ENCODE assay signal across 7 mouse cellular contexts in the genomic region with DNA sequence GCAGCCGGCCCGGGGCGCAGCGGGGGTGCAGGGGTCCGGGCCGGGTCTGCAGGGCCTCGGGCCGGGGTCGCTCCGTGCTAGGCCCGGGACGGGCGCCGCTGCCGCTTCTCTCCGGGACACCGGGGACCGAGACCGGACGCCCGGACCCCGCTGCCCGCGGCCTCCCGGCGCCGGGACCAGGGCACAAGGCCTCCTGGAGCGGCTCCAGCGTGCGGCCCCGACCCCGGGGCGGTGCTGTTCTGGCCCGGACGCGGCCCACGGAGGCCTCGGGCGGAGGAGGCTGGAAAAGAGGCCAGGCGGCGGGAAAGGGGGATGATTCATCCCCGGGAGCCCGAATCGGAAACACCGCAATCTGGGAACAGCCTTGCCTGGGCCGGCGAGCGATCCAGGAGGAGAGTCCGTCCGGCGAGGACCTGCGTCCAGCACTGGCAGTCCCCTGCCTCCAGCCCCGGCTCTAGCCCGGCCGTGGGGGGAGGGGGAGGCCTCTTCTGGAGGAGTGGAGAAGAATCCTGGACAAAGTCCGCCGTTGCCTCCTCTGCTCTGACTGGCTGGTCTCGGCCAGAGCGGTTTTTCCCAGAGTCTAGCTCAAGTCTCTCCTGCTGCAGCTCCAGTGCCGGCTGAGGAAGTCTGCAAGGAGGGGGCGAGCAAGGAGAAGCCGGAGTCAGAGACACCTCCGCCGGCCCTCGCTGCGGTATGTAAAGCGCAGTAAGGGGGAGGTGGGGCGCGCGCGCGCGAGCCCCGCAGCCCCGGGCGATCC. TPM values are rescaled to one million over a fixed set of nuclear protein-coding genes. Genes with fewer than 3 reads are reported as not detected.
DNase-seq lines count a peak whose midpoint lies in the region; ATAC-seq and TF ChIP-seq lines count a peak whose summit lies in the region.

No protein-coding gene starts in this region.

- peaks cover 11% of the 10 kb centered on the region for H3K27me3 ChIP-seq in ES-Bruce4 (ENCODE audit: control insufficient read depth, insufficient read depth, low read length, poor library complexity, severe bottlenecking)
- H3K27me3 ChIP-seq in forebrain, embryonic 14.5 days (replicated peaks; ENCODE audit: control insufficient read depth, insufficient read depth, low read length) = peaks cover 81% of the 10 kb centered on the region
- peaks cover 98% of the 10 kb centered on the region for H3K27me3 ChIP-seq in hindbrain, embryonic 12.5 days
- peaks cover 13% of the 10 kb centered on the region for H3K27me3 ChIP-seq in limb, embryonic 14.5 days (ENCODE audit: control insufficient read depth, insufficient read depth, low read length)
- peaks cover 6% of the 10 kb centered on the region for H3K27me3 ChIP-seq in myocyte (ENCODE audit: control insufficient read depth, insufficient read depth, insufficient read length)

- H3K9me3 ChIP-seq in ES-Bruce4 (replicated peaks; ENCODE audit: control insufficient read depth, insufficient read depth, low read length, poor library complexity, severe bottlenecking) = no peaks in the 10 kb centered on the region
- no peaks in the 10 kb centered on the region for H3K9me3 ChIP-seq in forebrain, embryonic 14.5 days (replicated peaks; ENCODE audit: control insufficient read depth, low read length)
- no peaks in the 10 kb centered on the region for H3K9me3 ChIP-seq in hindbrain, embryonic 12.5 days (replicated peaks)
- H3K9me3 ChIP-seq in limb, embryonic 14.5 days (ENCODE audit: control insufficient read depth, low read length) = no peaks in the 10 kb centered on the region

- no peak for TF ChIP-seq EP300 in ES-Bruce4 (IDR thresholded peaks at IDR 0.05; ENCODE audit: insufficient read depth, low read depth, low read length)

- H3K4me3 ChIP-seq in ES-Bruce4 (ENCODE audit: low read depth, low read length) = peak overlapping the region; percentile 45
- peak overlapping the region; percentile 42 for H3K4me3 ChIP-seq in forebrain, embryonic 14.5 days (ENCODE audit: low read depth, low read length)
- peak overlapping the region; percentile 48 for H3K4me3 ChIP-seq in hindbrain, embryonic 12.5 days
- H3K4me3 ChIP-seq in limb, embryonic 14.5 days (replicated peaks; ENCODE audit: low read length) = peak overlapping the region; percentile 74
- peak overlapping the region; percentile 3 for H3K4me3 ChIP-seq in myocyte

- no peaks in the 10 kb centered on the region for H3K4me1 ChIP-seq in ES-Bruce4 (ENCODE audit: control insufficient read depth, insufficient read depth, low read length)
- H3K4me1 ChIP-seq in forebrain, embryonic 14.5 days (ENCODE audit: control insufficient read depth, insufficient read depth, low read length) = peaks cover 17% of the 10 kb centered on the region
- H3K4me1 ChIP-seq in hindbrain, embryonic 12.5 days = peaks cover 53% of the 10 kb centered on the region
- H3K4me1 ChIP-seq in limb, embryonic 14.5 days (ENCODE audit: control insufficient read depth, insufficient read depth, low read length) = peaks cover 67% of the 10 kb centered on the region

- ATAC-seq in forebrain, embryonic 14.5 days = no peak
- peak; percentile 18; the same call in 1 of the 2 replicates for ATAC-seq in hindbrain, embryonic 12.5 days (ENCODE audit: low FRiP score)
- ATAC-seq in limb, embryonic 14.5 days (ENCODE audit: low FRiP score, low read depth) = peak; percentile 13
- no peak for ATAC-seq in inflammation-experienced regulatory T-cells, adult 6 months

- WGBS in forebrain, embryonic 14.5 days = under 1% methylated on average over 48 of the region's 76 CpGs
- 1% methylated on average over 65 of the region's 76 CpGs for WGBS in hindbrain, embryonic 12.5 days
- WGBS in limb, embryonic 14.5 days = 1% methylated on average over 32 of the region's 76 CpGs

- DNase-seq in R1 (ENCODE audit: low read depth, low spot score) = peak; percentile 81
- no peak for DNase-seq in forebrain, embryonic 14.5 days (ENCODE audit: low spot score)
- DNase-seq in limb, embryonic 14.5 days (ENCODE audit: low spot score) = peak; percentile 59

- H3ac ChIP-seq in myocyte (ENCODE audit: control insufficient read depth, insufficient read length) = peak overlapping the region; percentile 39

- no peaks in the 10 kb centered on the region for H3K79me2 ChIP-seq in myocyte (ENCODE audit: control insufficient read depth, insufficient read depth)

- no peak overlapping the region for H3K27ac ChIP-seq in ES-Bruce4 (ENCODE audit: insufficient read depth, low read length)
- H3K27ac ChIP-seq in forebrain, embryonic 14.5 days (ENCODE audit: low read depth, low read length) = no peak overlapping the region
- no peak overlapping the region for H3K27ac ChIP-seq in hindbrain, embryonic 12.5 days
- peak overlapping the region; percentile 86 for H3K27ac ChIP-seq in limb, embryonic 14.5 days (replicated peaks; ENCODE audit: low read depth, low read length)

- peak overlapping the region; percentile 67 for H3K4me2 ChIP-seq in forebrain, embryonic 14.5 days (ENCODE audit: low read length)
- peak overlapping the region; percentile 82 for H3K4me2 ChIP-seq in hindbrain, embryonic 12.5 days (replicated peaks)
- H3K4me2 ChIP-seq in limb, embryonic 14.5 days (replicated peaks; ENCODE audit: low read depth, low read length, severe bottlenecking) = peak overlapping the region; percentile 71
- peak overlapping the region; percentile 72 for H3K4me2 ChIP-seq in myocyte (ENCODE audit: low read depth)

- TF ChIP-seq POLR2A in ES-Bruce4 (IDR thresholded peaks at IDR 0.05; ENCODE audit: insufficient read depth, low read length) (no peak), myocyte (IDR thresholded peaks at IDR 0.05; ENCODE audit: insufficient read length, low read depth) (no peak)
- 0 out of 2 replicates have a peak, but pooled peaks have one; percentile 14 for TF ChIP-seq POLR2A in limb, embryonic 14.5 days (IDR thresholded peaks at IDR 0.05; ENCODE audit: borderline replicate concordance, extremely low read depth, insufficient read depth, insufficient read length)

- TF ChIP-seq CTCF in ES-Bruce4 (IDR thresholded peaks at IDR 0.05; ENCODE audit: low read depth, low read length) = no peak

- peak overlapping the region; percentile 66 for H3K9ac ChIP-seq in ES-Bruce4 (ENCODE audit: low read depth, poor library complexity, severe bottlenecking)
- peak overlapping the region; percentile 46 for H3K9ac ChIP-seq in forebrain, embryonic 14.5 days (ENCODE audit: low read length)
- peak overlapping the region; percentile 62 for H3K9ac ChIP-seq in hindbrain, embryonic 12.5 days
- peak overlapping the region; percentile 73 for H3K9ac ChIP-seq in limb, embryonic 14.5 days (ENCODE audit: low read depth, low read length, severe bottlenecking)

- no peaks in the 10 kb centered on the region for H3K36me3 ChIP-seq in ES-Bruce4 (ENCODE audit: control insufficient read depth, insufficient read depth, low read length, poor library complexity, severe bottlenecking)
- peaks cover 12% of the 10 kb centered on the region for H3K36me3 ChIP-seq in forebrain, embryonic 14.5 days (ENCODE audit: control insufficient read depth, insufficient read depth, low read length)
- peaks cover 20% of the 10 kb centered on the region for H3K36me3 ChIP-seq in hindbrain, embryonic 12.5 days
- peaks cover 34% of the 10 kb centered on the region for H3K36me3 ChIP-seq in limb, embryonic 14.5 days (ENCODE audit: control insufficient read depth, insufficient read depth, low read length)
- no peaks in the 10 kb centered on the region for H3K36me3 ChIP-seq in myocyte (ENCODE audit: control insufficient read depth, insufficient read depth)

TF ChIP-seq in myocyte, 11 proteins besides CTCF, POLR2A, EP300 and RAD21:
- TF ChIP-seq MAX (IDR thresholded peaks at IDR 0.05; ENCODE audit: low read depth) (no peak), SRF (IDR thresholded peaks at IDR 0.05; ENCODE audit: control insufficient read depth, insufficient read length, low read depth) (no peak), MYOD1 (IDR thresholded peaks at IDR 0.05; ENCODE audit: control insufficient read depth in 1 of 3, insufficient read length in 2 of 3, low read depth in 2 of 3) (no peak), MYOG (IDR thresholded peaks at IDR 0.05; ENCODE audit: control insufficient read depth in 1 of 3, insufficient read depth in 1 of 3, insufficient read length in 2 of 3, low read depth in 2 of 3) (no peak), REST (IDR thresholded peaks at IDR 0.05; ENCODE audit: insufficient read depth, insufficient read length) (no peak), TCF12 (IDR thresholded peaks at IDR 0.05; ENCODE audit: insufficient read depth, poor library complexity, severe bottlenecking) (no peak), POLR2AphosphoS2 (IDR thresholded peaks at IDR 0.05; ENCODE audit: insufficient read length, low read depth) (no peak), USF1 (IDR thresholded peaks at IDR 0.05; ENCODE audit: low read depth) (no peak), E2F4 (IDR thresholded peaks at IDR 0.05; ENCODE audit: insufficient read depth) (no peak), TCF3 (IDR thresholded peaks at IDR 0.05; ENCODE audit: insufficient read length, low read depth) (no peak)

RNA-seq across cellular contexts. Expression of a gene that starts 0.8 kb away (rescaled TPM):
- polyA plus RNA-seq in ES-Bruce4 (2011; ENCODE audit: insufficient read depth, insufficient read length, low read depth, missing spikeins) (not detected in 2 replicates), myocyte (2012; fragmentation: generic; extraction: Trizol) (0.76 TPM)
- polyA plus RNA-seq in forebrain, embryonic 14.5 days (2014; fragmentation: Nextera tagmentation; extraction: Ambion mirVana) = not detected in 2 replicates
- 0.92 and 1.3 TPM in 2 replicates for polyA plus RNA-seq in hindbrain, embryonic 12.5 days (2016; fragmentation: Nextera tagmentation; extraction: Ambion mirVana)
- polyA plus RNA-seq in limb, embryonic 14.5 days (2012; rRNA removed) = 25.3 and 35.4 TPM in 2 replicates
- 9.5 and 12.8 TPM in 2 replicates for polyA plus RNA-seq in limb, embryonic 14.5 days (2014; fragmentation: Nextera tagmentation; extraction: Ambion mirVana)
- not detected for polyA plus RNA-seq in inflammation-experienced regulatory T-cells, adult 6 months (2017; shearing (Covaris generic))

RNA-seq across cellular contexts. Expression of a gene that starts 47.4 kb away (rescaled TPM):
- polyA plus RNA-seq in ES-Bruce4 (2011; ENCODE audit: insufficient read depth, insufficient read length, low read depth, missing spikeins) (71.4 and 74.5 TPM in 2 replicates), myocyte (2012; fragmentation: generic; extraction: Trizol) (33.5 TPM)
- polyA plus RNA-seq in forebrain, embryonic 14.5 days (2014; fragmentation: Nextera tagmentation; extraction: Ambion mirVana) = 109 and 132 TPM in 2 replicates
- 139 and 147 TPM in 2 replicates for polyA plus RNA-seq in hindbrain, embryonic 12.5 days (2016; fragmentation: Nextera tagmentation; extraction: Ambion mirVana)
- polyA plus RNA-seq in limb, embryonic 14.5 days (2012; rRNA removed) = 98.5 and 113 TPM in 2 replicates
- 97.7 and 107 TPM in 2 replicates for polyA plus RNA-seq in limb, embryonic 14.5 days (2014; fragmentation: Nextera tagmentation; extraction: Ambion mirVana)
- 10 to 100 TPM in 2 of 3 experiments, 1 to 10 TPM in 1; 9.8 to 19.5 (median 15.4) TPM for polyA plus RNA-seq in inflammation-experienced regulatory T-cells, adult 6 months (2017; shearing (Covaris generic))

Comparison
In these comparisons a context has a peak if more than half of its experiments do, and no peak if none do; other contexts are left out.
1. H3K4me3 ChIP-seq: peak in every context shown above with its lines; median percentile 74 in limb, embryonic 14.5 days; 48 in hindbrain, embryonic 12.5 days; 45 in ES-Bruce4; 42 in forebrain, embryonic 14.5 days; 3 in myocyte.
2. ATAC-seq: peak in hindbrain, embryonic 12.5 days (single experiment) and limb, embryonic 14.5 days (single experiment); none in forebrain, embryonic 14.5 days (single experiment) and inflammation-experienced regulatory T-cells, adult 6 months (single experiment).
3. Peak in every context shown above with its lines, with median percentiles within 50 percentile points of each other: H3K9ac ChIP-seq and H3K4me2 ChIP-seq.